Mouse (Mus musculus) layer of hippocampus, adult 6 months (tissue): ENCODE data around the gene Cyp2c65. TPM values are rescaled to one million over a fixed set of nuclear protein-coding genes. Genes with fewer than 3 reads are reported as not detected.

Experiments
- long read RNA-seq, 2 experiments: library from polyadenylated mRNA; unstranded; transcript quantifications; one replicate each; pipeline ENCODE4 v2.0.0; 2019 to 2020
- polyA plus RNA-seq: library from polyadenylated mRNA; unstranded; fragments of <200 nt; fragmentation: Nextera tagmentation; gene quantifications from 2 replicates; pipeline ENCODE4 v1.2.3, GENCODE M21; 2021

Gene Cyp2c65
- not detected in 2 replicates for polyA plus RNA-seq
- long read RNA-seq, experiment 1: 0 reads
- long read RNA-seq, experiment 2: 0 reads

GRCm38 (mm10) chr19:39060719-39061118 is at the start of gene Cyp2c65:
Gene Cyp2c65, plus strand, starts transcription at chr19:39061015.

GRCm38 (mm10) chr19:39113644-39114043 is 52.8 kb downstream of the Cyp2c65 start, which contains the start of gene Cyp2c66:
Gene Cyp2c66, plus strand, starts transcription at chr19:39113898.

Other genes starting within 250 kb of the Cyp2c65 start
- gene Noc3l, start 241.8 kb upstream of the Cyp2c65 start, polyA plus RNA-seq: 1.5 TPM in 2 replicates
- 1.2 and 1.9 TPM in 2 replicates for gene Tbc1d12, start 224.4 kb upstream of the Cyp2c65 start, polyA plus RNA-seq
- 1.9 and 2.0 TPM in 2 replicates for gene Hells, start 130.1 kb upstream of the Cyp2c65 start, polyA plus RNA-seq
- not detected in 2 replicates for gene Cyp2c55, start 54.0 kb upstream of the Cyp2c65 start, polyA plus RNA-seq
- gene Cyp2c66, start 52.9 kb downstream of the Cyp2c65 start, polyA plus RNA-seq: not detected in 2 replicates
- not detected in 2 replicates for gene Cyp2c29, start 208.4 kb downstream of the Cyp2c65 start, polyA plus RNA-seq